Mouse (Mus musculus): Measurements from ENCODE around the gene Baz2b.

GRCm38 (mm10) chr2:60018875-60019501, 190.7 kb downstream of the Baz2b start:
- TF ChIP-seq POLR2A (IDR thresholded peaks at IDR 0.05; ENCODE audit: insufficient read depth, low read depth, low read length) (no peak), CTCF (IDR thresholded peaks at IDR 0.05; ENCODE audit: insufficient read depth, low read depth, low read length) (no peak)
